ENCODE assay signal across 18 mouse cellular contexts in the genomic region with DNA sequence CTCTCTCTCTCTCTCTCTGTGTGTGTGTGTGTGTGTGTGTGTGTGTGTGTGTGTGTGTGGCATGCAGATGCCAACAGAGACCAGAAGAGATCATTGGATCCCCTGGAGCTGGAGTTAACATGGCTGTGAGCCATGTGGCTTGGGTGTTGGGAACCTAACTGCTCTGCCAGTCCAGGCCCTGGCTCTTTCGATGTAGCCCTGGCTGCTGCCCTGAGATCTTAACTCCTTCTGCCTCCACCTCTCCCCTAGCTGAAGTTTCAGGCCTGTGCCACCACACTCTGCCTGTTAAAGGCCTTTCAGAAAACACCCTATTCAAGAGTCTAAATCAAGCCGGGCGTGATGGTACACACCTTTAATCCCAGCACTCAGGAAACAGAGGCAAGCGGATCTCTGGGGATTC. TPM values are rescaled to one million over a fixed set of nuclear protein-coding genes. Genes with fewer than 3 reads are reported as not detected.
DNase-seq lines count a peak whose midpoint lies in the region; ATAC-seq and TF ChIP-seq lines count a peak whose summit lies in the region.
"Had no signal": no experiment of that assay in that cellular context is flagged by ENCODE, and none has a peak within 500 bp of the region (broad histone marks: within the 10 kb centered on the region; RNA-seq: fewer than 3 reads in every experiment).

No protein-coding gene starts in this region.

- no peaks in the 10 kb centered on the region for H3K27me3 ChIP-seq in heart, embryonic 14.5 days (ENCODE audit: control insufficient read depth, insufficient read depth, low read length)
- no peaks in the 10 kb centered on the region for H3K27me3 ChIP-seq in liver, adult 2 months (ENCODE audit: control insufficient read depth, insufficient read depth, low read length)
- H3K27me3 ChIP-seq in liver, embryonic 11.5 days (replicated peaks; ENCODE audit: control insufficient read depth, insufficient read depth, low read length), result no peaks in the 10 kb centered on the region
- H3K27me3 ChIP-seq in limb, embryonic 11.5 days (ENCODE audit: control insufficient read depth, insufficient read depth, low read length), result no peaks in the 10 kb centered on the region
- H3K27me3 ChIP-seq: embryonic facial prominence, embryonic 12.5 days; midbrain, embryonic 13.5 days had no signal

- H3K4me1 ChIP-seq in heart, embryonic 14.5 days (ENCODE audit: control insufficient read depth in 2 of 2, insufficient read depth in 2 of 2, low read length in 2 of 2), result peaks cover 17 to 22% of the 10 kb centered on the region in 2 experiments
- peaks cover 11% of the 10 kb centered on the region for H3K4me1 ChIP-seq in liver, adult 2 months (ENCODE audit: control insufficient read depth, insufficient read depth, low read length)
- H3K4me1 ChIP-seq in liver, embryonic 11.5 days (replicated peaks; ENCODE audit: control insufficient read depth, insufficient read depth, low read length), result no peaks in the 10 kb centered on the region
- 0 out of 2 replicates have a peak, but pooled peaks cover 4% of the 10 kb centered on the region for H3K4me1 ChIP-seq in limb, embryonic 11.5 days (ENCODE audit: control insufficient read depth, insufficient read depth, low read length)
- H3K4me1 ChIP-seq: embryonic facial prominence, embryonic 12.5 days; hindbrain, embryonic 10.5 days; midbrain, embryonic 13.5 days had no signal

- TF ChIP-seq CTCF in liver, adult 2 months (IDR thresholded peaks at IDR 0.05; ENCODE audit: low read depth, low read length), result no peak

- H3K9me3 ChIP-seq in heart, embryonic 14.5 days (ENCODE audit: control insufficient read depth, low read length), result no peaks in the 10 kb centered on the region
- H3K9me3 ChIP-seq in liver, embryonic 11.5 days (ENCODE audit: control insufficient read depth, low read length), result no peaks in the 10 kb centered on the region
- no peaks in the 10 kb centered on the region for H3K9me3 ChIP-seq in limb, embryonic 11.5 days (ENCODE audit: control insufficient read depth, low read length)
- H3K9me3 ChIP-seq: embryonic facial prominence, embryonic 12.5 days; hindbrain, embryonic 10.5 days; midbrain, embryonic 13.5 days had no signal

- no peak for ATAC-seq in heart, embryonic 14.5 days (ENCODE audit: insufficient number of reproducible peaks, insufficient read depth, low FRiP score, low read depth)
- no peak for ATAC-seq in liver, embryonic 11.5 days (replicated peaks; ENCODE audit: low FRiP score)
- no peak for ATAC-seq in limb, embryonic 11.5 days (ENCODE audit: insufficient number of reproducible peaks, low FRiP score, low TSS enrichment, low read depth)
- ATAC-seq: forebrain, embryonic 14.5 days; intestine, postnatal 0 days; midbrain, embryonic 13.5 days had no signal

- H3K36me3 ChIP-seq in heart, embryonic 14.5 days (ENCODE audit: control insufficient read depth, insufficient read depth, low read length), result no peaks in the 10 kb centered on the region
- no peaks in the 10 kb centered on the region for H3K36me3 ChIP-seq in liver, adult 2 months (ENCODE audit: control insufficient read depth, insufficient read depth, low read length)
- H3K36me3 ChIP-seq in liver, embryonic 11.5 days (ENCODE audit: control insufficient read depth, insufficient read depth, low read length), result no peaks in the 10 kb centered on the region
- H3K36me3 ChIP-seq in limb, embryonic 11.5 days (ENCODE audit: control insufficient read depth, insufficient read depth, low read length), result no peaks in the 10 kb centered on the region
- H3K36me3 ChIP-seq: embryonic facial prominence, embryonic 12.5 days; hindbrain, embryonic 10.5 days; midbrain, embryonic 13.5 days had no signal

- no peaks in the 10 kb centered on the region for H3K79me2 ChIP-seq in liver, adult 2 months (ENCODE audit: control insufficient read depth, insufficient read depth, low read length)

- no peak for TF ChIP-seq POLR2A in liver, adult 2 months (IDR thresholded peaks at IDR 0.05; ENCODE audit: extremely low read depth, insufficient read depth, low read length)

- no peak overlapping the region for H3K4me2 ChIP-seq in heart, embryonic 14.5 days (ENCODE audit: low read length)
- no peak overlapping the region for H3K4me2 ChIP-seq in liver, embryonic 11.5 days
- H3K4me2 ChIP-seq in limb, embryonic 11.5 days (ENCODE audit: low read depth, severe bottlenecking), result no peak overlapping the region
- H3K4me2 ChIP-seq: embryonic facial prominence, embryonic 12.5 days; midbrain, embryonic 13.5 days had no signal

- no peak overlapping the region for H3K4me3 ChIP-seq in heart, embryonic 14.5 days (ENCODE audit: control insufficient read depth in 1 of 2, insufficient read depth in 1 of 2, low read depth in 1 of 2, low read length in 2 of 2)
- no peak overlapping the region for H3K4me3 ChIP-seq in liver, adult 2 months (ENCODE audit: insufficient read depth, low read depth, low read length)
- no peak overlapping the region for H3K4me3 ChIP-seq in liver, embryonic 11.5 days (ENCODE audit: low read depth, low read length)
- H3K4me3 ChIP-seq in limb, embryonic 11.5 days (ENCODE audit: low read depth, low read length), result no peak overlapping the region
- H3K4me3 ChIP-seq: embryonic facial prominence, embryonic 12.5 days; hindbrain, embryonic 10.5 days; midbrain, embryonic 13.5 days had no signal

- no peak for DNase-seq in heart, adult 9 months (ENCODE audit: low spot score in 2 of 2)
- DNase-seq in liver, adult 2 months (ENCODE audit: extremely low read depth, low read depth, low spot score), result peak; percentile 94
- DNase-seq in liver, embryonic 11.5 days (ENCODE audit: low spot score), result no peak
- DNase-seq in gastrocnemius, adult 8-10 months (ENCODE audit: low spot score in 2 of 2), result peak; percentile 14 to 57
- DNase-seq in limb, embryonic 11.5 days (ENCODE audit: low spot score), result no peak
- no peak for DNase-seq in urinary bladder, adult 18-20 months (ENCODE audit: low spot score in 2 of 2)
- DNase-seq in natural killer cell, adult 2 months (ENCODE audit: low spot score in 2 of 2), result no peak
- DNase-seq: cerebellum, postnatal 36 days; lung, postnatal 36 days; right cerebral cortex, postnatal 14 days; thymus, postnatal 14 days had no signal

- no peak overlapping the region for H3K9ac ChIP-seq in heart, embryonic 14.5 days (ENCODE audit: low read length)
- H3K9ac ChIP-seq in liver, adult 2 months (ENCODE audit: low read depth, low read length), result peak overlapping the region; percentile 41; the same call in 1 of the 2 replicates
- no peak overlapping the region for H3K9ac ChIP-seq in liver, embryonic 11.5 days (ENCODE audit: low read depth, low read length)
- no peak overlapping the region for H3K9ac ChIP-seq in limb, embryonic 11.5 days (ENCODE audit: low read length)
- H3K9ac ChIP-seq: embryonic facial prominence, embryonic 12.5 days; midbrain, embryonic 13.5 days had no signal

- H3K27ac ChIP-seq in heart, embryonic 14.5 days (replicated peaks in 1 of 2; ENCODE audit: control insufficient read depth in 1 of 2, insufficient read depth in 1 of 2, low read depth in 2 of 2, low read length in 2 of 2), result peak overlapping the region; percentile 10 to 47; a peak in 1 of 4 replicates
- peak overlapping the region; percentile 92 for H3K27ac ChIP-seq in liver, adult 2 months (replicated peaks; ENCODE audit: insufficient read depth, low read depth, low read length)
- no peak overlapping the region for H3K27ac ChIP-seq in liver, embryonic 11.5 days (ENCODE audit: low read depth, low read length)
- H3K27ac ChIP-seq in limb, embryonic 11.5 days (replicated peaks; ENCODE audit: low read depth, low read length), result 0 out of 2 replicates have a peak overlapping the region, but pooled peaks have one; percentile 3
- H3K27ac ChIP-seq: hindbrain, embryonic 10.5 days; midbrain, embryonic 13.5 days had no signal

- 76% methylated on average over 4 of the region's 4 CpGs for WGBS in heart, embryonic 14.5 days
- WGBS in liver, adult 2 months, result 42% methylated on average over 4 of the region's 4 CpGs
- WGBS in liver, embryonic 11.5 days, result 79% methylated on average over 4 of the region's 4 CpGs
- WGBS in limb, embryonic 11.5 days, result 89% methylated on average over 4 of the region's 4 CpGs

RNA-seq across cellular contexts. Expression of gene Fam214a, which starts 41.3 kb away (rescaled TPM):
- 14.3 and 15.4 TPM in 2 replicates for polyA plus RNA-seq in heart, embryonic 14.5 days (2014; fragmentation: Nextera tagmentation; extraction: Ambion mirVana)
- 67.5 and 116 TPM in 2 replicates for total RNA-seq in liver, adult 2 months (2014; rRNA removed)
- polyA plus RNA-seq in liver, adult 2 months (2012; rRNA removed), result 14.5 and 23.1 TPM in 2 replicates
- polyA plus RNA-seq in liver, embryonic 11.5 days (2014; fragmentation: Nextera tagmentation; extraction: Ambion mirVana), result 3.3 and 3.7 TPM in 2 replicates
- 10 to 100 TPM; 19.4 to 35.5 (median 24.3) TPM for total RNA-seq in gastrocnemius, adult 8-10 months (2022)
- 6.9 and 7.6 TPM in 2 replicates for polyA plus RNA-seq in limb, embryonic 11.5 days (2014; fragmentation: Nextera tagmentation; extraction: Ambion mirVana)

RNA-seq across cellular contexts. Expression of gene Onecut1, which starts 49.7 kb away (rescaled TPM):
- polyA plus RNA-seq in heart, embryonic 14.5 days (2014; fragmentation: Nextera tagmentation; extraction: Ambion mirVana), result not detected in 2 replicates
- 1.9 and 2.5 TPM in 2 replicates for total RNA-seq in liver, adult 2 months (2014; rRNA removed)
- 11.1 and 32.1 TPM in 2 replicates for polyA plus RNA-seq in liver, adult 2 months (2012; rRNA removed)
- polyA plus RNA-seq in liver, embryonic 11.5 days (2014; fragmentation: Nextera tagmentation; extraction: Ambion mirVana), result 3.4 and 4.1 TPM in 2 replicates
- not detected for total RNA-seq in gastrocnemius, adult 8-10 months (2022)
- polyA plus RNA-seq in limb, embryonic 11.5 days (2014; fragmentation: Nextera tagmentation; extraction: Ambion mirVana), result 0.09 TPM in 1 of 2 replicates, not detected in the other
- total RNA-seq: granulocyte monocyte progenitor cell, adult 5-6 weeks had no signal

Comparison
In these comparisons a context has a peak if more than half of its experiments do, and no peak if none do; other contexts are left out.
1. DNase-seq: peak in liver, adult 2 months (single experiment) and gastrocnemius, adult 8-10 months (2 of 2); none in heart, adult 9 months (0 of 2), liver, embryonic 11.5 days (single experiment), limb, embryonic 11.5 days (single experiment), urinary bladder, adult 18-20 months (0 of 2) and natural killer cell, adult 2 months (0 of 2).